Mouse (Mus musculus): Measurements from ENCODE around the gene Ogt. TPM values are rescaled to one million over a fixed set of nuclear protein-coding genes. Genes with fewer than 3 reads are reported as not detected.
A peak's percentile ranks its signal among the peaks of the same experiment; 100 is the strongest.

Ogt gene
- 182 and 200 TPM in 2 replicates for polyA plus RNA-seq (2014; fragmentation: Nextera tagmentation; extraction: Ambion mirVana)

DNA sequence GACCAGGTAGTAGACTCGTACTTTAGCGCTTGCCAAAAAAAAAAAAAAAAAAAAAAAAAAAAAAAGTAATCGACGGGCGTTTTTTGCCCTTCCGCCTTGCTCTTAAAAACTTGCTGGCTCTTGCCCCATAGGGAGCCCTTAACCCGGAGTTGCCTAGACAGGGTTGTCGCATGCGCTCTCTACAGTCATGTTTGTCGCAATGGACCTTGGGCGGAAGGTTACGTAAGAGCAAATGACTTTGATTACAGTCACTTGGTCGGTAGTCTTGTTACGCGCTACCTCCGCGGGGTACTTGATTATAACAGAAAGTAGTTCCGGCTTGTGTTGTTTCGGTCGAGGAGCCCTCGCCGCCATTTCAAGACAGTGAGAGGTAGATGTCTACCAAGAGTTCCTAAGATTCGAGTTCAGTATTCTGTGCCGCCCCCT lies at the start of gene Ogt:
Gene Ogt, plus strand, starts transcription at position 320 of the 426 bp plus-strand sequence.
- Histone ChIP-seq H3K9me3 (ENCODE audit: control insufficient read depth, low read length) (no peaks in the 10 kb centered on the region), H3K9ac (ENCODE audit: low read depth, low read length) (peak within 1 kb of the TSS; percentile 84), H3K27me3 (replicated peaks; ENCODE audit: control insufficient read depth, insufficient read depth, low read length) (peaks cover 24% of the 10 kb centered on the region), H3K4me2 (ENCODE audit: low read depth, low read length) (peak within 1 kb of the TSS; percentile 68), H3K36me3 (ENCODE audit: control insufficient read depth, insufficient read depth, low read length) (peaks cover 4% of the 10 kb centered on the region; the same call in 1 of the 2 replicates), H3K4me1 (ENCODE audit: control insufficient read depth, insufficient read depth, low read length) (0 out of 2 replicates have a peak, but pooled peaks cover 5% of the 10 kb centered on the region), H3K4me3 (ENCODE audit: low read depth, low read length) (peak within 1 kb of the TSS; percentile 66), H3K27ac (replicated peaks; ENCODE audit: low read depth, low read length) (peak within 1 kb of the TSS; percentile 90)
- WGBS, result 21% methylated on average over 24 of the region's 24 CpGs
- DNase-seq (ENCODE audit: low spot score) (peak; percentile 98), ATAC-seq (ENCODE audit: low read depth) (peak; percentile 95)

- peaks cover 3% of the 10 kb centered on the region; the same call in 1 of the 2 replicates for H3K27me3 ChIP-seq (replicated peaks; ENCODE audit: control insufficient read depth, insufficient read depth, low read length)
- no peak for DNase-seq (ENCODE audit: low spot score)
- ATAC-seq (ENCODE audit: low read depth), result no peak
- H3K27ac ChIP-seq (replicated peaks; ENCODE audit: low read depth, low read length), result no peak overlapping the region
- 83% methylated on average over 3 of the region's 3 CpGs for WGBS
- H3K9ac ChIP-seq (ENCODE audit: low read depth, low read length), result no peak overlapping the region
- no peaks in the 10 kb centered on the region for H3K4me1 ChIP-seq (ENCODE audit: control insufficient read depth, insufficient read depth, low read length)
- no peaks in the 10 kb centered on the region for H3K9me3 ChIP-seq (ENCODE audit: control insufficient read depth, low read length)
- no peak overlapping the region for H3K4me3 ChIP-seq (ENCODE audit: low read depth, low read length)
- H3K36me3 ChIP-seq (ENCODE audit: control insufficient read depth, insufficient read depth, low read length), result no peaks in the 10 kb centered on the region
- no peak overlapping the region for H3K4me2 ChIP-seq (ENCODE audit: low read depth, low read length)
Measured at GRCm38 (mm10) chrX:101616183-101616582, 23.7 kb upstream of the Ogt start.

DNA sequence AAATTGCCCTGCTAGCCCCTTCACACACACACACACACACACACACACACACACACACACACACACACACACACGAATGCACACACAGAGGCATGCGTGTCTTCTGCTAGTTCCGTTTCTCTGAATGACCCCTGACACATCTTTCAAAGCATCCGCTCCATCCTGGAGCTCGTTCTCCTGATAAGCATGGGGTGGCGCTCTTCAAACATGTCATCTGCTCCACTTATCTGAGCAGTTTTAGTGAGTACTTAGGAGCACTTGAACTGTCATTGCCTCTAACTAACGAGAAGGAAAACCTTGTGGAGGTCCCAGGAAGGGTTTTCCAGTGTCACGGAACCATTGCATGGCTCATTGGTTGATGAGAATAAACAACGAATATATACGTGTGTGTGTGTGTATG lies 22.0 kb upstream of the Ogt start:
- 0 out of 2 replicates have a peak, but pooled peaks cover 3% of the 10 kb centered on the region for H3K27me3 ChIP-seq (replicated peaks; ENCODE audit: control insufficient read depth, insufficient read depth, low read length)
- 68% methylated on average over 9 of the region's 10 CpGs for WGBS
- no peak for DNase-seq (ENCODE audit: low spot score)

DNA sequence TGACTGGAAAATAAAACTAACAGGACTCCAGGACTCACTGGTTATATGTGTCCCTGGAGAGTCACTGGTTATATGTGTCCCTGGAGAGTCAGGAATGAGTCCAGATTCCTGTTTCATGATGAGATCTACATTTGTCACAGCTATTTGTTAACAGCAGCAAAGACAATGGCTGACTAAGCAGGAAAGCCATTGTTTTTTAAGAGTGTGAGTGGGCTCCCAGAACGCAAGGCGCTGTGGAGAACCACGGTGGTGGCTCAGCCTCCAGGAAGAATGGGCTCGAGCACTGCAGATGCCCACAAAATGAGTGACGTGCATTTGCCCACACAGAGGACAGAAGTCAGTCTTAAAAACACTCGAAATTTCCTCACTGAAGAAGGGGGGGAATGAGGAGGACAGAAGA lies 19.5 kb upstream of the Ogt start:
- no peak for ATAC-seq (ENCODE audit: low read depth)

More for the DNA sequence above, 22.0 kb upstream of the Ogt start:
- Histone ChIP-seq H3K27ac (replicated peaks; ENCODE audit: low read depth, low read length) (no peak overlapping the region), H3K4me2 (ENCODE audit: low read depth, low read length) (no peak overlapping the region), H3K9me3 (ENCODE audit: control insufficient read depth, low read length) (no peaks in the 10 kb centered on the region), H3K9ac (ENCODE audit: low read depth, low read length) (no peak overlapping the region), H3K36me3 (ENCODE audit: control insufficient read depth, insufficient read depth, low read length) (no peaks in the 10 kb centered on the region), H3K4me1 (ENCODE audit: control insufficient read depth, insufficient read depth, low read length) (no peaks in the 10 kb centered on the region), H3K4me3 (ENCODE audit: low read depth, low read length) (no peak overlapping the region)
- no peak for ATAC-seq (ENCODE audit: low read depth)

DNA sequence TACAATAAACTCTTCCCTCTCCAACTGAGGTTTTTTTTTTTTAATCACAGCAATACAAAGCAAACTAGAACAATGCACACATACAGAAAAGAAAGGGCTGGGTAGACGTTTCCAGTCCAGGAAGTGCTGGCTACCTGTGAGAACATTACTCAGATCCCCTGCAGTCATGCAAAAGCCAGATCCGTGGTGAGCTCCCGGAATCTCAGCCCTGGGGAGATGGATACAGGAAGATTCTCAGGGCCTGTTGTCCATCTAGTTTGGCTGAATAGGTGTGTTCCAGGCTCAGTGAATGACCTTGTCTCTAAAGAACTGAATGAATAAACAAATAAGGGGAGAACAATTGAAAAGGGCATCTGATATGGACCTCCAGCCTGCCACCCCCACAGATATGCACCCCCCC lies 17.3 kb upstream of the Ogt start:
- H3K36me3 ChIP-seq (ENCODE audit: control insufficient read depth, insufficient read depth, low read length), result no peaks in the 10 kb centered on the region
- H3K4me2 ChIP-seq (ENCODE audit: low read depth, low read length), result no peak overlapping the region
- H3K9ac ChIP-seq (ENCODE audit: low read depth, low read length), result no peak overlapping the region
- no peaks in the 10 kb centered on the region for H3K27me3 ChIP-seq (replicated peaks; ENCODE audit: control insufficient read depth, insufficient read depth, low read length)
- H3K9me3 ChIP-seq (ENCODE audit: control insufficient read depth, low read length), result no peaks in the 10 kb centered on the region
- 47% methylated on average over 3 of the region's 3 CpGs for WGBS
- DNase-seq (ENCODE audit: low spot score) (no peak), ATAC-seq (ENCODE audit: low read depth) (no peak)
- no peak overlapping the region for H3K4me3 ChIP-seq (ENCODE audit: low read depth, low read length)
- H3K4me1 ChIP-seq (ENCODE audit: control insufficient read depth, insufficient read depth, low read length), result no peaks in the 10 kb centered on the region
- no peak overlapping the region for H3K27ac ChIP-seq (replicated peaks; ENCODE audit: low read depth, low read length)

More for the DNA sequence above, 19.5 kb upstream of the Ogt start:
- Histone ChIP-seq H3K36me3 (ENCODE audit: control insufficient read depth, insufficient read depth, low read length) (no peaks in the 10 kb centered on the region), H3K9ac (ENCODE audit: low read depth, low read length) (no peak overlapping the region), H3K4me1 (ENCODE audit: control insufficient read depth, insufficient read depth, low read length) (no peaks in the 10 kb centered on the region), H3K27ac (replicated peaks; ENCODE audit: low read depth, low read length) (no peak overlapping the region), H3K27me3 (replicated peaks; ENCODE audit: control insufficient read depth, insufficient read depth, low read length) (0 out of 2 replicates have a peak, but pooled peaks cover 3% of the 10 kb centered on the region), H3K4me3 (ENCODE audit: low read depth, low read length) (no peak overlapping the region), H3K4me2 (ENCODE audit: low read depth, low read length) (no peak overlapping the region), H3K9me3 (ENCODE audit: control insufficient read depth, low read length) (no peaks in the 10 kb centered on the region)
- no peak for DNase-seq (ENCODE audit: low spot score)
- 63% methylated on average over 6 of the region's 6 CpGs for WGBS

- H3K27me3 ChIP-seq (replicated peaks; ENCODE audit: control insufficient read depth, insufficient read depth, low read length), result peaks cover 21% of the 10 kb centered on the region
- WGBS, result 30% methylated on average over 7 of the region's 9 CpGs
- H3K27ac ChIP-seq (replicated peaks; ENCODE audit: low read depth, low read length), result no peak overlapping the region
- H3K9ac ChIP-seq (ENCODE audit: low read depth, low read length), result no peak overlapping the region
- no peak overlapping the region for H3K4me3 ChIP-seq (ENCODE audit: low read depth, low read length)
- no peaks in the 10 kb centered on the region for H3K9me3 ChIP-seq (ENCODE audit: control insufficient read depth, low read length)
- no peak for ATAC-seq (ENCODE audit: low read depth)
- no peaks in the 10 kb centered on the region for H3K36me3 ChIP-seq (ENCODE audit: control insufficient read depth, insufficient read depth, low read length)
- DNase-seq (ENCODE audit: low spot score), result peak; percentile 3
- no peak overlapping the region for H3K4me2 ChIP-seq (ENCODE audit: low read depth, low read length)
- 0 out of 2 replicates have a peak, but pooled peaks cover 5% of the 10 kb centered on the region for H3K4me1 ChIP-seq (ENCODE audit: control insufficient read depth, insufficient read depth, low read length)
Measured at GRCm38 (mm10) chrX:101636821-101637525, 2.9 kb upstream of the Ogt start.

- H3K9ac ChIP-seq (ENCODE audit: low read depth, low read length), result no peak overlapping the region; the same call in 1 of the 2 replicates
Measured at GRCm38 (mm10) chrX:101638856-101639255, 1.0 kb upstream of the Ogt start.

GRCm38 (mm10) chrX:101639306-101639705 lies 554 bp upstream of the Ogt start:
- Histone ChIP-seq H3K9ac (ENCODE audit: low read depth, low read length) (peak overlapping the region; percentile 84), H3K27ac (replicated peaks; ENCODE audit: low read depth, low read length) (peak overlapping the region; percentile 74), H3K4me2 (ENCODE audit: low read depth, low read length) (peak overlapping the region; percentile 49), H3K27me3 (replicated peaks; ENCODE audit: control insufficient read depth, insufficient read depth, low read length) (peaks cover 24% of the 10 kb centered on the region), H3K36me3 (ENCODE audit: control insufficient read depth, insufficient read depth, low read length) (peaks cover 4% of the 10 kb centered on the region; the same call in 1 of the 2 replicates), H3K9me3 (ENCODE audit: control insufficient read depth, low read length) (no peaks in the 10 kb centered on the region), H3K4me3 (ENCODE audit: low read depth, low read length) (peak overlapping the region; percentile 66), H3K4me1 (ENCODE audit: control insufficient read depth, insufficient read depth, low read length) (0 out of 2 replicates have a peak, but pooled peaks cover 5% of the 10 kb centered on the region)
- 25% methylated on average over 13 of the region's 13 CpGs for WGBS
- ATAC-seq (ENCODE audit: low read depth) (0 out of 2 replicates have a peak, but pooled peaks have one; percentile 3), DNase-seq (ENCODE audit: low spot score) (peak; percentile 8)

More at GRCm38 (mm10) chrX:101638856-101639255, 1.0 kb upstream of the Ogt start:
- peaks cover 2% of the 10 kb centered on the region; the same call in 1 of the 2 replicates for H3K36me3 ChIP-seq (ENCODE audit: control insufficient read depth, insufficient read depth, low read length)
- peak overlapping the region; percentile 66 for H3K4me3 ChIP-seq (ENCODE audit: low read depth, low read length)
- H3K4me2 ChIP-seq (ENCODE audit: low read depth, low read length), result peak overlapping the region; percentile 49
- H3K27ac ChIP-seq (replicated peaks; ENCODE audit: low read depth, low read length), result peak overlapping the region; percentile 74; the same call in 1 of the 2 replicates
- DNase-seq (ENCODE audit: low spot score) (peak; percentile 1), ATAC-seq (ENCODE audit: low read depth) (no peak)
- no peaks in the 10 kb centered on the region for H3K9me3 ChIP-seq (ENCODE audit: control insufficient read depth, low read length)
- WGBS, result 31% methylated on average over 3 of the region's 3 CpGs
- peaks cover 23% of the 10 kb centered on the region for H3K27me3 ChIP-seq (replicated peaks; ENCODE audit: control insufficient read depth, insufficient read depth, low read length)
- H3K4me1 ChIP-seq (ENCODE audit: control insufficient read depth, insufficient read depth, low read length), result 0 out of 2 replicates have a peak, but pooled peaks cover 5% of the 10 kb centered on the region

Measured in embryonic facial prominence, embryonic 14.5 days (tissue).